Mouse (Mus musculus) lung, embryonic 16.5 days (tissue): ENCODE data around the gene Klf12. TPM values are rescaled to one million over a fixed set of nuclear protein-coding genes. Genes with fewer than 3 reads are reported as not detected.

Experiments
- ATAC-seq: fragments of 200-750 bp; cut with Nextera tagmentation; 2 replicates; pipeline ENCODE4 v1.8.0; 2017; ENCODE audit warnings: low read depth, mild to moderate bottlenecking, moderate library complexity
- H3K27ac ChIP-seq: fragments of 300-500 bp; sonication (generic); 2 replicates; pipeline ENCODE4 v1.5.1; 2014; ENCODE audit warnings: mild to moderate bottlenecking, control low read depth, low read length
- H3K27me3 ChIP-seq: fragments of 300-500 bp; sonication (generic); 2 replicates; pipeline ENCODE4 v1.6.1; 2014; ENCODE audit warnings: low read depth, low read length, mixed read lengths; ENCODE audit not compliant: control insufficient read depth, insufficient read depth
- H3K36me3 ChIP-seq: fragments of 300-500 bp; sonication (generic); 2 replicates; pipeline ENCODE4 v1.6.1; 2014; ENCODE audit warnings: low read length; ENCODE audit not compliant: control insufficient read depth, insufficient read depth
- H3K4me1 ChIP-seq: fragments of 300-500 bp; sonication (generic); replicated peaks from 2 replicates; pipeline ENCODE4 v1.6.1; 2014; ENCODE audit warnings: low read length, mixed read lengths; ENCODE audit not compliant: control insufficient read depth, insufficient read depth
- H3K4me2 ChIP-seq: fragments of 300-500 bp; sonication (generic); 2 replicates; pipeline ENCODE4 v1.6.1; 2014; ENCODE audit warnings: low read depth, low read length, control low read depth
- H3K4me3 ChIP-seq: fragments of 300-500 bp; sonication (generic); 2 replicates; pipeline ENCODE4 v1.5.1; 2014; ENCODE audit warnings: mild to moderate bottlenecking, low read length, control low read depth
- H3K9ac ChIP-seq: fragments of 300-500 bp; sonication (generic); 2 replicates; pipeline ENCODE4 v1.6.1; 2014; ENCODE audit warnings: low read length, control low read depth
- H3K9me3 ChIP-seq: fragments of 300-500 bp; sonication (generic); 2 replicates; pipeline ENCODE4 v1.6.1; 2016; ENCODE audit warnings: low read length; ENCODE audit not compliant: control insufficient read depth
- WGBS: fragments of 180-500 bp; shearing (Covaris S2); extraction: QIAGEN DNeasy Blood & Tissue Kit; methylation state at CpG from one replicate; pipeline ENCODE4 v1.1.7; 2014; 5-methylcytosine and 5-hydroxymethylcytosine counted together
- polyA plus RNA-seq: library from polyadenylated mRNA; unstranded; fragments of >200 nt; fragmentation: Nextera tagmentation; extraction: Ambion mirVana; gene quantifications from 2 replicates; pipeline ENCODE4 v1.2.1, GENCODE M21; 2015

Gene Klf12
- polyA plus RNA-seq, 1 experiment from 2014 or later, result 10.8 TPM

- no peak for ATAC-seq
- Histone ChIP-seq H3K4me2 (no peak overlapping the region), H3K4me3 (no peak overlapping the region), H3K27ac (no peak overlapping the region), H3K4me1 (no peaks in the 10 kb centered on the region), H3K27me3 (no peaks in the 10 kb centered on the region), H3K9me3 (no peaks in the 10 kb centered on the region), H3K9ac (no peak overlapping the region), H3K36me3 (no peaks in the 10 kb centered on the region)
- 59% methylated on average over 2 of the region's 2 CpGs for WGBS
Observed at GRCm38 (mm10) chr14:100052876-100053275, 231.6 kb downstream of the Klf12 start.

DNA sequence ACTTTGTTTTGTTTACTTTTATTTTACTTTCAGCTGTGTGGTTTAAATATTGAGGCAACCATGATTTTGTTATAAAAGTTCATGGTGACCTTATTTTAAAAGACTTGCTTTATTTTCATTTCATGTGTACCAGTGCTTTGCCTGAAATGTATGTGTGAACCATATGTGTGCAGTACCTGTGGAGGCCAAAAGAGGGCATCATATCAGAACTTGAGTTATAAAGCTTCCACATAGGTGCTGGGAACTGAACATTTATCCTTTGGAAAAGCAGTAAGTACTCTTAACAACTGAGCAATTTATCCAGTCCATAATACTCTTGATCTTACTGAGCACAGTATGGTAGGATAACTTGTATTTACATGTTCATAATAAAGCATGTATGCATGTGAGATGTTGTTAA, 239.0 kb downstream of the Klf12 start:
- H3K4me1 ChIP-seq, result no peaks in the 10 kb centered on the region
- H3K27ac ChIP-seq, result no peak overlapping the region
- no peak overlapping the region for H3K4me3 ChIP-seq
- H3K9me3 ChIP-seq, result no peaks in the 10 kb centered on the region
- ATAC-seq, result no peak
- no peak overlapping the region for H3K4me2 ChIP-seq
- no peak overlapping the region for H3K9ac ChIP-seq
- no peaks in the 10 kb centered on the region for H3K27me3 ChIP-seq
- H3K36me3 ChIP-seq, result no peaks in the 10 kb centered on the region

GRCm38 (mm10) chr14:100041823-100042222, 242.7 kb downstream of the Klf12 start:
- 77% methylated on average over 6 of the region's 6 CpGs for WGBS
- no peak for ATAC-seq

GRCm38 (mm10) chr14:100026671-100027070, 257.8 kb downstream of the Klf12 start:
- H3K4me2 ChIP-seq, result no peak overlapping the region
- WGBS, result 68% methylated on average over 6 of the region's 6 CpGs
- H3K27me3 ChIP-seq, result no peaks in the 10 kb centered on the region
- no peak overlapping the region for H3K27ac ChIP-seq
- H3K9ac ChIP-seq, result no peak overlapping the region
- H3K36me3 ChIP-seq, result peaks cover 8% of the 10 kb centered on the region
- H3K4me3 ChIP-seq, result no peak overlapping the region
- no peaks in the 10 kb centered on the region for H3K9me3 ChIP-seq
- ATAC-seq, result no peak
- no peaks in the 10 kb centered on the region for H3K4me1 ChIP-seq

More at GRCm38 (mm10) chr14:100041823-100042222, 242.7 kb downstream of the Klf12 start:
- Histone ChIP-seq H3K4me3 (no peak overlapping the region), H3K27ac (no peak overlapping the region), H3K4me2 (no peak overlapping the region), H3K9ac (no peak overlapping the region), H3K4me1 (no peaks in the 10 kb centered on the region), H3K27me3 (no peaks in the 10 kb centered on the region), H3K9me3 (no peaks in the 10 kb centered on the region), H3K36me3 (no peaks in the 10 kb centered on the region)

- Histone ChIP-seq H3K27me3 (no peaks in the 10 kb centered on the region), H3K9ac (no peak overlapping the region), H3K9me3 (no peaks in the 10 kb centered on the region; the same call in 1 of the 2 replicates), H3K27ac (no peak overlapping the region), H3K4me1 (no peaks in the 10 kb centered on the region), H3K4me3 (no peak overlapping the region), H3K36me3 (peaks cover 5% of the 10 kb centered on the region), H3K4me2 (no peak overlapping the region)
- 92% methylated on average over 2 of the region's 2 CpGs for WGBS
- no peak for ATAC-seq
Observed at GRCm38 (mm10) chr14:100017219-100017618, 267.3 kb downstream of the Klf12 start.

GRCm38 (mm10) chr14:100010525-100010924, 274.0 kb downstream of the Klf12 start:
- Histone ChIP-seq H3K4me2 (no peak overlapping the region), H3K27me3 (no peaks in the 10 kb centered on the region), H3K4me1 (no peaks in the 10 kb centered on the region), H3K9me3 (no peaks in the 10 kb centered on the region), H3K4me3 (no peak overlapping the region), H3K36me3 (no peaks in the 10 kb centered on the region), H3K27ac (no peak overlapping the region), H3K9ac (no peak overlapping the region)
- ATAC-seq, result no peak
- 50% methylated on average over 5 of the region's 5 CpGs for WGBS

- no peak overlapping the region for H3K9ac ChIP-seq
- H3K4me1 ChIP-seq, result no peaks in the 10 kb centered on the region
- WGBS, result 46% methylated on average over 4 of the region's 4 CpGs
- no peak overlapping the region for H3K4me2 ChIP-seq
- no peak for ATAC-seq
- no peaks in the 10 kb centered on the region for H3K9me3 ChIP-seq
- no peaks in the 10 kb centered on the region for H3K27me3 ChIP-seq
- H3K27ac ChIP-seq, result no peak overlapping the region
- H3K4me3 ChIP-seq, result no peak overlapping the region
- no peaks in the 10 kb centered on the region for H3K36me3 ChIP-seq
Observed at GRCm38 (mm10) chr14:100009790-100010382, 274.6 kb downstream of the Klf12 start.

DNA sequence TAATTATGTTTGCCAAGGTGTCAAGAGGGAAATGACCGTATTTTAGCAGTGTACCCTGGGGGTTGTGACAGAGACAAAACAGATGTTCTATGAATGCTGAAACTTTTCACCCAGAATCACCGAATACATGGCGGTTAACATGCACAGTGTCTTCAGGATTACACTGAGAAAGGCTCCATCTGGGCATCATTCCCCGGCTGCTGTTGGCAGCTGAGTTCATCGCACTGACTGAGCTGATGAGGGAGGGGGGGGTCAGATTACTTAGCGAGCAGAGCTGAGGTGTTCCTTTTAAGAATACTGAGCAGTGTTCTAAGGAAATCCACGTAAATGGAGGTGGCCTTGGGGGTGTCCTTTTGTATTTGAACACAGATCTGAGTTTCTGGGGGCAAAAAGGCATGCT, 301.0 kb downstream of the Klf12 start:
- peak; percentile 29; the same call in 1 of the 2 replicates for ATAC-seq

GRCm38 (mm10) chr14:99981209-99981608, 303.3 kb downstream of the Klf12 start:
- H3K4me2 ChIP-seq, result no peak overlapping the region
- H3K9ac ChIP-seq, result no peak overlapping the region
- WGBS, result 47% methylated on average over 3 of the region's 3 CpGs
- peaks cover 5% of the 10 kb centered on the region for H3K4me1 ChIP-seq
- ATAC-seq, result peak; percentile 79
- no peak overlapping the region for H3K27ac ChIP-seq
- no peaks in the 10 kb centered on the region for H3K27me3 ChIP-seq
- no peaks in the 10 kb centered on the region for H3K36me3 ChIP-seq
- no peaks in the 10 kb centered on the region for H3K9me3 ChIP-seq
- H3K4me3 ChIP-seq, result no peak overlapping the region

More for the DNA sequence above, 301.0 kb downstream of the Klf12 start:
- Histone ChIP-seq H3K9me3 (no peaks in the 10 kb centered on the region), H3K9ac (no peak overlapping the region), H3K4me2 (no peak overlapping the region), H3K27me3 (no peaks in the 10 kb centered on the region), H3K4me1 (peaks cover 5% of the 10 kb centered on the region), H3K27ac (no peak overlapping the region), H3K36me3 (no peaks in the 10 kb centered on the region), H3K4me3 (no peak overlapping the region)
- WGBS, result 37% methylated on average over 7 of the region's 7 CpGs

DNA sequence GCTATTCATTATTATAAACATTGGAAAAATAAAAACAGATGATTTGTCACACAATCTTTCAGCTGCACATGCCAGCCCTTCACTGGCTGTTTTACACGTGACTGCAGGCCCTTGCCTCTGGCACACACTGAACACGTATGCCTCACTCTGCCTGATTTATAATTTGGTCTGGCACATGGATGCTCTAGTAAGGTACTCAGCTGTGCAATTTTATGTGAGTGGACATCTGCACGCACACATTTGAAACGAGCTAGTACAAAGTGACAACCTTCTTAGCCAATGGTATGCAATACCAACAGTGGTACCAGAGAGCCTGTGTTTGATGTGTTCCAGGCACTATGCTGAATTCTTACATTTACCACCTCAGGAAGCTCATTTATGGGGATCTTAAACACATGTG, 316.6 kb downstream of the Klf12 start:
- no peak overlapping the region for H3K27ac ChIP-seq
- 65% methylated on average over 4 of the region's 4 CpGs for WGBS
- no peak overlapping the region for H3K4me3 ChIP-seq
- no peaks in the 10 kb centered on the region for H3K4me1 ChIP-seq
- no peaks in the 10 kb centered on the region; the same call in 1 of the 2 replicates for H3K9me3 ChIP-seq
- no peak overlapping the region for H3K4me2 ChIP-seq
- ATAC-seq, result no peak
- no peaks in the 10 kb centered on the region for H3K27me3 ChIP-seq
- H3K36me3 ChIP-seq, result no peaks in the 10 kb centered on the region
- H3K9ac ChIP-seq, result no peak overlapping the region
